Comparison of ENCODE assay signal across 17 mouse cellular contexts in genomic region chr17:35766406-35766805, GRCm38 (mm10). TPM values are rescaled to one million over a fixed set of nuclear protein-coding genes. Genes with fewer than 3 reads are reported as not detected.
DNase-seq lines count a peak whose midpoint lies in the region; ATAC-seq and TF ChIP-seq lines count a peak whose summit lies in the region.
"Had no signal": no experiment of that assay in that cellular context is flagged by ENCODE, and none has a peak within 500 bp of the region (broad histone marks: within the 10 kb centered on the region; RNA-seq: fewer than 3 reads in every experiment).

No protein-coding gene starts in this region.

- no peak for TF ChIP-seq EP300 in CH12.LX (IDR thresholded peaks at IDR 0.05; ENCODE audit: low read length)

- no peak overlapping the region for H3K4me3 ChIP-seq in CH12.LX (replicated peaks in 1 of 3; ENCODE audit: low read depth in 2 of 3, low read length in 2 of 3, poor library complexity in 1 of 3)
- H3K4me3 ChIP-seq: forebrain, embryonic 13.5 days; hindbrain, embryonic 12.5 days; liver, embryonic 12.5 days; midbrain, embryonic 13.5 days; neural tube, embryonic 12.5 days had no signal

- H3K27me3 ChIP-seq in CH12.LX (replicated peaks), result no peaks in the 10 kb centered on the region
- H3K27me3 ChIP-seq: forebrain, embryonic 13.5 days; hindbrain, embryonic 12.5 days; liver, embryonic 12.5 days; midbrain, embryonic 13.5 days; neural tube, embryonic 12.5 days had no signal

- no peaks in the 10 kb centered on the region for H3K36me3 ChIP-seq in CH12.LX (replicated peaks in 1 of 2; ENCODE audit: control insufficient read depth in 1 of 2, insufficient read depth in 1 of 2, low read length in 1 of 2)
- H3K36me3 ChIP-seq: hindbrain, embryonic 12.5 days; liver, embryonic 12.5 days; midbrain, embryonic 13.5 days; neural tube, embryonic 12.5 days had no signal

- TF ChIP-seq RAD21 in CH12.LX (IDR thresholded peaks at IDR 0.05; ENCODE audit: low read depth, low read length), result no peak

- H3K27ac ChIP-seq in CH12.LX (ENCODE audit: insufficient read depth, low read depth), result no peak overlapping the region
- H3K27ac ChIP-seq: forebrain, embryonic 13.5 days; hindbrain, embryonic 12.5 days; liver, embryonic 12.5 days; midbrain, embryonic 13.5 days; neural tube, embryonic 12.5 days had no signal

- dilution Hi-C loops in CH12.LX (cut with MboI; ENCODE audit: extremely low pct_ligation_motif_present, extremely low pct_unique_long_range_greater_than_20kb, low sequenced_read_pairs), result no loop called here

- H3K9ac ChIP-seq in CH12.LX (ENCODE audit: insufficient read depth, low read depth), result no peak overlapping the region
- H3K9ac ChIP-seq: forebrain, embryonic 13.5 days; hindbrain, embryonic 12.5 days; liver, embryonic 12.5 days; midbrain, embryonic 13.5 days; neural tube, embryonic 12.5 days had no signal

- H3K79me2 ChIP-seq in CH12.LX (replicated peaks; ENCODE audit: control insufficient read depth, extremely low read depth, insufficient read depth, poor library complexity, severe bottlenecking), result no peaks in the 10 kb centered on the region

- in situ Hi-C loops in CH12.LX (cut with MboI; ENCODE audit: low pct_ligation_motif_present, low pct_unique_long_range_greater_than_20kb, low sequenced_read_pairs), result no loop called here

- TF ChIP-seq CTCF in CH12.LX (conservative IDR thresholded peaks at IDR 0.05 in 1 of 2, IDR thresholded peaks at IDR 0.05 in 1 of 2; ENCODE audit: low read depth in 2 of 2, low read length in 2 of 2), result no peak

- peaks cover 6 to 38% of the 10 kb centered on the region in 2 experiments; a peak in 3 of 4 replicates for H3K4me1 ChIP-seq in CH12.LX (ENCODE audit: control insufficient read depth in 1 of 2, insufficient read depth in 2 of 2)
- H3K4me1 ChIP-seq: forebrain, embryonic 13.5 days; hindbrain, embryonic 12.5 days; midbrain, embryonic 13.5 days; neural tube, embryonic 12.5 days had no signal

- peak; percentile 40 to 55 for DNase-seq in spleen, postnatal 36 days (ENCODE audit: low spot score in 2 of 2)
- DNase-seq in spleen, postnatal 4 days (ENCODE audit: low spot score in 2 of 2), result no peak
- DNase-seq in CH12.LX (ENCODE audit: extremely low read depth), result peak; percentile 29
- peak; percentile 30 to 31 for DNase-seq in thymus, postnatal 36 days
- no peak for DNase-seq in layer of hippocampus, adult 9-11 months
- DNase-seq in adrenal gland, postnatal 25 days, result no peak
- DNase-seq: adrenal gland, adult 2 months; cerebellum, adult 2 months; kidney, adult 18-20 months; kidney, postnatal 25 days; lung, postnatal 14 days had no signal

- no peak for TF ChIP-seq POLR2A in CH12.LX (IDR thresholded peaks at IDR 0.05; ENCODE audit: low read depth, low read length)

- H3K9me3 ChIP-seq in CH12.LX (replicated peaks; ENCODE audit: low read length), result peaks cover 6% of the 10 kb centered on the region
- H3K9me3 ChIP-seq: forebrain, embryonic 13.5 days; hindbrain, embryonic 12.5 days; midbrain, embryonic 13.5 days; neural tube, embryonic 12.5 days had no signal

- no peak overlapping the region for H3K4me2 ChIP-seq in CH12.LX (ENCODE audit: insufficient read depth, low read depth, poor library complexity, severe bottlenecking)
- H3K4me2 ChIP-seq: forebrain, embryonic 13.5 days; hindbrain, embryonic 12.5 days; liver, embryonic 12.5 days; midbrain, embryonic 13.5 days; neural tube, embryonic 12.5 days had no signal

- ATAC-seq in megakaryocyte progenitor cell, adult 5-6 weeks (replicated peaks; ENCODE audit: poor library complexity), result peak; percentile 63
- ATAC-seq: forebrain, embryonic 13.5 days; liver, embryonic 12.5 days; midbrain, embryonic 13.5 days had no signal

TF ChIP-seq in CH12.LX, 34 proteins besides CTCF, POLR2A, EP300 and RAD21:
- TF ChIP-seq TCF12 (IDR thresholded peaks at IDR 0.05; ENCODE audit: low read depth, low read length), result no peak
TF ChIP-seq in CH12.LX: peak in this region for 0.

RNA-seq across cellular contexts. Expression of gene Ier3, which starts 55.1 kb away (rescaled TPM):
- total RNA-seq in CH12.LX (2012; rRNA removed) (16.5 and 27.2 TPM in 2 replicates), CH12.LX (2014; rRNA removed) (13.9 and 15.0 TPM in 2 replicates)
- polyA plus RNA-seq in CH12.LX (2012; ENCODE audit: insufficient read length, low read depth), result 12.4 and 12.6 TPM in 2 replicates
- 28.1 and 41.7 TPM in 2 replicates for total RNA-seq in megakaryocyte progenitor cell, adult 5-6 weeks (2015)
- total RNA-seq in megakaryocyte progenitor cell, adult 5-6 weeks (2017), result 24.6 and 33.1 TPM in 2 replicates
- total RNA-seq in adrenal gland, postnatal 25 days (2021), result 7.6 and 11.7 TPM in 2 replicates

RNA-seq across cellular contexts. Expression of gene Flot1, which starts 56.6 kb away (rescaled TPM):
- total RNA-seq in CH12.LX (2012; rRNA removed), result 14.2 and 21.6 TPM in 2 replicates
- total RNA-seq in CH12.LX (2014; rRNA removed), result 12.8 and 16.3 TPM in 2 replicates
- 17.6 and 18.9 TPM in 2 replicates for polyA plus RNA-seq in CH12.LX (2012; ENCODE audit: insufficient read length, low read depth)
- 52.9 and 58.3 TPM in 2 replicates for total RNA-seq in megakaryocyte progenitor cell, adult 5-6 weeks (2015)
- total RNA-seq in megakaryocyte progenitor cell, adult 5-6 weeks (2017), result 65.1 and 74.4 TPM in 2 replicates
- 61.0 and 94.1 TPM in 2 replicates for total RNA-seq in adrenal gland, postnatal 25 days (2021)

Comparison
In these comparisons a context has a peak if more than half of its experiments do, and no peak if none do; other contexts are left out.
1. DNase-seq: peak in spleen, postnatal 36 days (2 of 2), CH12.LX (single experiment) and thymus, postnatal 36 days (2 of 2); none in spleen, postnatal 4 days (0 of 2), layer of hippocampus, adult 9-11 months (single experiment) and adrenal gland, postnatal 25 days (single experiment).